Mouse (Mus musculus) limb, embryonic 14.5 days (tissue): ENCODE measurements around the gene Rhobtb1. TPM values are rescaled to one million over a fixed set of nuclear protein-coding genes. Genes with fewer than 3 reads are reported as not detected.

Source experiments
- ATAC-seq: fragments of 200-750 bp; cut with Nextera tagmentation; 2 replicates; pipeline ENCODE4 v1.8.0; 2017; ENCODE audit warnings: low read depth, moderate number of reproducible peaks, moderate TSS enrichment; ENCODE audit not compliant: low FRiP score
- DNase-seq: peaks from one replicate; pipeline ENCODE4 v3.0.0-alpha.2; 2015; ENCODE audit warnings: low spot score
- H3K27ac ChIP-seq: fragments of 300-500 bp; sonication (generic); replicated peaks from 2 replicates; pipeline ENCODE4 v1.5.1; 2014; ENCODE audit warnings: low read depth, mild to moderate bottlenecking, low read length, moderate library complexity, mixed read lengths
- H3K27me3 ChIP-seq: fragments of 300-500 bp; sonication (generic); 2 replicates; pipeline ENCODE4 v1.6.1; 2014; ENCODE audit warnings: low read length, mixed read lengths; ENCODE audit not compliant: control insufficient read depth, insufficient read depth
- H3K36me3 ChIP-seq: fragments of 300-500 bp; sonication (generic); 2 replicates; pipeline ENCODE4 v1.6.1; 2014; ENCODE audit warnings: mild to moderate bottlenecking, low read length, moderate library complexity, mixed read lengths; ENCODE audit not compliant: control insufficient read depth, insufficient read depth
- H3K4me1 ChIP-seq: fragments of 300-500 bp; sonication (generic); 2 replicates; pipeline ENCODE4 v1.6.1; 2014; ENCODE audit warnings: antibody characterized with exemption, low read length, mixed read lengths; ENCODE audit not compliant: control insufficient read depth, insufficient read depth
- H3K4me2 ChIP-seq: fragments of 300-500 bp; sonication (generic); replicated peaks from 2 replicates; pipeline ENCODE4 v1.6.1; 2014; ENCODE audit warnings: low read depth, mild to moderate bottlenecking, low read length, moderate library complexity; ENCODE audit not compliant: severe bottlenecking
- H3K4me3 ChIP-seq: fragments of 300-500 bp; sonication (generic); replicated peaks from 2 replicates; pipeline ENCODE4 v1.5.1; 2014; ENCODE audit warnings: low read length
- H3K9ac ChIP-seq: fragments of 300-500 bp; sonication (generic); 2 replicates; pipeline ENCODE4 v1.6.1; 2014; ENCODE audit warnings: mild to moderate bottlenecking, low read depth, low read length, moderate library complexity; ENCODE audit not compliant: severe bottlenecking
- H3K9me3 ChIP-seq: fragments of 300-500 bp; sonication (generic); 2 replicates; pipeline ENCODE4 v1.6.1; 2016; ENCODE audit warnings: low read length; ENCODE audit not compliant: control insufficient read depth
- POLR2A ChIP-seq: fragments of 200-500 bp; IDR thresholded peaks from 2 replicates; pipeline ENCODE4 v1.8.0; 2012; ENCODE audit warnings: inconsistent platforms, mild to moderate bottlenecking, moderate library complexity, borderline replicate concordance; ENCODE audit not compliant: insufficient read depth, insufficient read length; ENCODE audit errors: extremely low read depth
- WGBS: fragments of 180-500 bp; shearing (Covaris S2); extraction: QIAGEN DNeasy Blood & Tissue Kit; methylation state at CpG from one replicate; pipeline ENCODE4 v1.1.7; 2014; 5-methylcytosine and 5-hydroxymethylcytosine counted together
- polyA plus RNA-seq, 2 experiments: library from polyadenylated mRNA; depleted of rRNA in 1 of 2; stranded (reverse) in 1 of 2; unstranded in 1 of 2; fragments of >200 nt; fragmentation: Nextera tagmentation in 1 of 2; extraction: Ambion mirVana in 1 of 2; gene quantifications; 2 replicates each; pipeline versions ENCODE4 v1.2.1 to v1.2.3; 2012 to 2014

Gene Rhobtb1
- polyA plus RNA-seq, 2 experiments: 17.5 to 35.0 TPM

DNA sequence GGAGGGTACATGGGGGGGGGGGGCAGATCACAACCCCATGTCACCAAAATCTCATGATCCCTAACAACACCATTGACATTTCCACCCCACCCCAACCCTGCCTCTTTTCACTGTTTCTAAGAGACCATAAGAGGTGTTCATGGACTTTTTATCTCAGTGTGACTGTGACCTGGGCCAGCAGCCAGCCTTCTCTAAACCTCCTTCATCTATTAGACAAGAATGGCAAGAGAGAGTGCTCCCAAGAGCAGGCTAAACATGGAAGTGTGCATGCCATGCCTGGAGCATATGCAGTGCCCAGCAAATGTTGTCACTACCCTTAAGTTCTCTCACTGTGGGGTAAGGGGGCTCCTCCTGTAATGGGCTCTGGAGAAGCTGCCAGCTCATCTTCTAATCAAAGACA lies 123.5 kb downstream of the Rhobtb1 start:
- Histone ChIP-seq H3K9ac (no peak overlapping the region), H3K4me2 (no peak overlapping the region), H3K4me1 (0 out of 2 replicates have a peak, but pooled peaks cover 5% of the 10 kb centered on the region), H3K9me3 (no peaks in the 10 kb centered on the region), H3K4me3 (no peak overlapping the region), H3K36me3 (peaks cover 67% of the 10 kb centered on the region), H3K27me3 (no peaks in the 10 kb centered on the region), H3K27ac (no peak overlapping the region)
- ATAC-seq (no peak), DNase-seq (no peak)
- TF ChIP-seq POLR2A: no peak

DNA sequence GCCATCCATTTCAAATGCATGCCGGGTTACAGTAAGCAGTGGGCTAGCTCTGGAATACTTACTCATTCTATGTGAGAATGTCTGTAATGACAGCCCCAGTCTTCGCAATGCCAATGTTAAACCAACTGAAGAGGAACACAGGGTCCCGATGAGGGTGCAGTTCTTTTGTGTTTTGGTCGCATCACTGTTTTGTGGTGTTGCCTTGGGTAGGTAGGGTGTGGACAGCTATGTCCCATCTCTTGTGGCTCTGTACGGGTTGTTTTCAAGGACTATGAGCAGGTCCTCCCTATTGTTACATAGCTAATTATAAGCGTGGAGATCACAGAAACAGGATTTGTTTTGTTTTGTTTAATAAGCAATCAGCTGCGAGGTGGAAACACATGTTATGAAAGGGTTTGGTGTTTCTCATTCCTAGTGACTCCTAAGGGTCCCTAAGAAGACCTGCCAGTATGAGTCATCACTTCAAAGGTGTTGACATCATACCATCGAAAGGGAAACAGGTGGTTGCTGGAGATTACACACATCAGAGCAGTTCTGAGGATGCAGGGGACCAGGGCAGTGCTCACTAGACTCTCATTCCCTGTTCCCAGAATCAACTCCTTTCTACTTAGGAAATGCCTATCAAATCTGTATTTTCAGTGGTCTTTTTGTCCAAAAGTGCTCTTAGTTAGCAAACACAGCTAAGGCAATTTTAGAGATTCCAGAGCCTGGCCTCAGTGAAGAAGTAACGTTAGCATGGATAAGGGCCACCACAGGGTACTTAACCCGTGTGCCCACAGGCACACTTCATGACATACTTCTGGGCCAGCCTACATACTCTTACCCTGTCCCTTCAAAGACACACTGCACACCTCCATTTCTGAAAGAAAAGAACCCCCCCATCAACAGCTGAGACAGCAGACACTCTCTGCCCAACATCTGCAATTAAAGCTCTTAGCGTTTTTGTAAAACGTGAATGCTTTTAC lies 124.9 kb downstream of the Rhobtb1 start:
- 89% methylated on average over 12 of the region's 12 CpGs for WGBS
- TF ChIP-seq POLR2A: no peak

DNA sequence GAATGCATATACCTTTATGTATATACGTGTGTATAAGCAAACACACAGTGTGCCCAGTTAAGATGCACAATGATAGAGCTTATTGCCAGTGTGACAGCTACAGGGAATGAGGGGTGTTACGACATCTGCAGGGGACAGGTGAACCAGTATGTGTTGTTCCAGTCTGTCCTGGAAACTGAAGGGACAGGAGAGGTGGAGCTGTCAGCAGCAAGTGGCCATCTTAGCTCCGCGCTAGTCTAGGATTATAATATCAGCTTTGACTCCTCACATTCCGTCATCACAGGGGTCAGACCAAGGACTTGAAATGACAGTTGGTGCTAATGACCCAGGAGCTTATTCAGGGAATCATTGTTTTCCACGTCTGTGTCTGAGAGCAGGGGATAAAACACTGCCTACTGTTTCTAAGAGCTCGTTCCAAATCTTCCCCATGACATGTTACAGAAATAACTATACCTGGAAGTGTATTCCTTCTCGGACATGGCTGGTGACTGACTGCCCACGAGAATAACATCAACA lies 125.7 kb downstream of the Rhobtb1 start:
- no peak overlapping the region for H3K9ac ChIP-seq
- peaks cover 60% of the 10 kb centered on the region for H3K36me3 ChIP-seq
- 88% methylated on average over 9 of the region's 9 CpGs for WGBS
- DNase-seq (no peak), ATAC-seq (no peak)
- H3K27me3 ChIP-seq: no peaks in the 10 kb centered on the region
- H3K27ac ChIP-seq: no peak overlapping the region
- no peak for TF ChIP-seq POLR2A
- no peaks in the 10 kb centered on the region for H3K9me3 ChIP-seq
- no peak overlapping the region for H3K4me3 ChIP-seq
- 0 out of 2 replicates have a peak, but pooled peaks cover 5% of the 10 kb centered on the region for H3K4me1 ChIP-seq
- no peak overlapping the region for H3K4me2 ChIP-seq

More for the DNA sequence above, 124.9 kb downstream of the Rhobtb1 start:
- H3K9ac ChIP-seq: no peak overlapping the region
- peaks cover 61% of the 10 kb centered on the region for H3K36me3 ChIP-seq
- H3K27ac ChIP-seq: no peak overlapping the region
- H3K27me3 ChIP-seq: no peaks in the 10 kb centered on the region
- no peaks in the 10 kb centered on the region for H3K9me3 ChIP-seq
- no peak overlapping the region for H3K4me2 ChIP-seq
- H3K4me1 ChIP-seq: 0 out of 2 replicates have a peak, but pooled peaks cover 5% of the 10 kb centered on the region
- no peak for ATAC-seq
- DNase-seq: no peak
- H3K4me3 ChIP-seq: no peak overlapping the region

- no peak overlapping the region for H3K4me2 ChIP-seq
Observed at GRCm38 (mm10) chr10:69278764-69279606, 127.8 kb downstream of the Rhobtb1 start.

GRCm38 (mm10) chr10:69279607-69279978 lies 128.4 kb downstream of the Rhobtb1 start:
- no peak for TF ChIP-seq POLR2A
- ATAC-seq (no peak), DNase-seq (no peak)
- Histone ChIP-seq H3K27me3 (no peaks in the 10 kb centered on the region), H3K9ac (no peak overlapping the region), H3K27ac (no peak overlapping the region), H3K4me2 (no peak overlapping the region), H3K36me3 (peaks cover 62% of the 10 kb centered on the region), H3K9me3 (no peaks in the 10 kb centered on the region), H3K4me3 (no peak overlapping the region), H3K4me1 (0 out of 2 replicates have a peak, but pooled peaks cover 5% of the 10 kb centered on the region)
- WGBS: 83% methylated on average over 7 of the region's 7 CpGs

More at GRCm38 (mm10) chr10:69278764-69279606, 127.8 kb downstream of the Rhobtb1 start:
- H3K9ac ChIP-seq: no peak overlapping the region
- H3K27ac ChIP-seq: no peak overlapping the region
- TF ChIP-seq POLR2A: no peak
- H3K4me1 ChIP-seq: 0 out of 2 replicates have a peak, but pooled peaks cover 5% of the 10 kb centered on the region
- 25% methylated on average over 18 of the region's 18 CpGs for WGBS
- no peaks in the 10 kb centered on the region for H3K9me3 ChIP-seq
- no peak for DNase-seq
- no peaks in the 10 kb centered on the region for H3K27me3 ChIP-seq
- H3K4me3 ChIP-seq: no peak overlapping the region
- peaks cover 61% of the 10 kb centered on the region for H3K36me3 ChIP-seq
- ATAC-seq: no peak; the same call in 1 of the 2 replicates
